Mouse (Mus musculus) limb, embryonic 12.5 days (tissue): ENCODE data around the gene Nr2f2. TPM values are rescaled to one million over a fixed set of nuclear protein-coding genes. Genes with fewer than 3 reads are reported as not detected.

Source experiments
- ATAC-seq: fragments of 200-750 bp; cut with Nextera tagmentation; 2 replicates; pipeline ENCODE4 v1.8.0; 2017; ENCODE audit warnings: low read depth, moderate TSS enrichment; ENCODE audit not compliant: insufficient number of reproducible peaks, insufficient read depth, low FRiP score, low TSS enrichment
- H3K27ac ChIP-seq: fragments of 300-500 bp; sonication (generic); 2 replicates; pipeline ENCODE4 v1.5.1; 2016; ENCODE audit warnings: mild to moderate bottlenecking, moderate library complexity
- H3K27me3 ChIP-seq: fragments of 300-500 bp; sonication (generic); 2 replicates; pipeline ENCODE4 v1.6.1; 2016; ENCODE audit warnings: mild to moderate bottlenecking, moderate library complexity
- H3K36me3 ChIP-seq: fragments of 300-500 bp; sonication (generic); 2 replicates; pipeline ENCODE4 v1.6.1; 2016; ENCODE audit warnings: mild to moderate bottlenecking, moderate library complexity
- H3K4me1 ChIP-seq: fragments of 300-500 bp; sonication (generic); replicated peaks from 2 replicates; pipeline ENCODE4 v1.6.1; 2016
- H3K4me2 ChIP-seq: fragments of 300-500 bp; sonication (generic); 2 replicates; pipeline ENCODE4 v1.6.1; 2016; ENCODE audit warnings: mild to moderate bottlenecking, moderate library complexity
- H3K4me3 ChIP-seq: fragments of 300-500 bp; sonication (generic); replicated peaks from 2 replicates; pipeline ENCODE4 v1.5.1; 2016; ENCODE audit warnings: mild to moderate bottlenecking
- H3K9ac ChIP-seq: fragments of 300-500 bp; sonication (generic); replicated peaks from 2 replicates; pipeline ENCODE4 v1.6.1; 2016; ENCODE audit warnings: mild to moderate bottlenecking, moderate library complexity
- H3K9me3 ChIP-seq: fragments of 300-500 bp; sonication (generic); 2 replicates; pipeline ENCODE4 v1.6.1; 2016; ENCODE audit warnings: mild to moderate bottlenecking, moderate library complexity
- WGBS: fragments of 180-500 bp; shearing (Covaris S2); methylation state at CpG from one replicate; pipeline ENCODE4 v1.1.7; 2016; 5-methylcytosine and 5-hydroxymethylcytosine counted together
- polyA plus RNA-seq: library from polyadenylated mRNA; unstranded; fragments of >200 nt; fragmentation: Nextera tagmentation; extraction: Ambion mirVana; gene quantifications from 2 replicates; pipeline ENCODE4 v1.2.1, GENCODE M21; 2016

The Nr2f2 gene
- polyA plus RNA-seq, 1 experiment from 2014 or later, result 71.8 TPM

- Histone ChIP-seq H3K4me1 (peaks cover 38% of the 10 kb centered on the region), H3K4me2 (peak overlapping the region; percentile 88), H3K36me3 (no peaks in the 10 kb centered on the region), H3K4me3 (peak overlapping the region; percentile 45), H3K27me3 (peaks cover 97% of the 10 kb centered on the region), H3K9ac (no peak overlapping the region), H3K9me3 (no peaks in the 10 kb centered on the region), H3K27ac (no peak overlapping the region)
- ATAC-seq, result no peak
- WGBS, result under 1% methylated on average over 19 of the region's 19 CpGs
Measured at GRCm38 (mm10) chr7:70330761-70331242, 35.7 kb downstream of the Nr2f2 start.

- no peak overlapping the region for H3K27ac ChIP-seq
- no peaks in the 10 kb centered on the region for H3K36me3 ChIP-seq
- peak overlapping the region; percentile 88 for H3K4me2 ChIP-seq
- H3K4me3 ChIP-seq, result no peak overlapping the region
- ATAC-seq, result no peak
- peaks cover 97% of the 10 kb centered on the region for H3K27me3 ChIP-seq
- no peaks in the 10 kb centered on the region for H3K9me3 ChIP-seq
- peaks cover 43% of the 10 kb centered on the region for H3K4me1 ChIP-seq
- no peak overlapping the region for H3K9ac ChIP-seq
- 3% methylated on average over 12 of the region's 12 CpGs for WGBS
Measured at GRCm38 (mm10) chr7:70330207-70330562, 36.4 kb downstream of the Nr2f2 start.

GRCm38 (mm10) chr7:70329521-70330206 is 36.9 kb downstream of the Nr2f2 start:
- Histone ChIP-seq H3K4me3 (no peak overlapping the region), H3K9ac (no peak overlapping the region), H3K36me3 (no peaks in the 10 kb centered on the region), H3K4me2 (no peak overlapping the region), H3K4me1 (peaks cover 42% of the 10 kb centered on the region), H3K9me3 (no peaks in the 10 kb centered on the region), H3K27me3 (peaks cover 95% of the 10 kb centered on the region), H3K27ac (no peak overlapping the region)
- no peak for ATAC-seq
- whole genome bisulfite sequencing, result 4% methylated on average over 19 of the region's 19 CpGs

- Histone ChIP-seq H3K9me3 (no peaks in the 10 kb centered on the region), H3K36me3 (no peaks in the 10 kb centered on the region), H3K27me3 (peaks cover 95% of the 10 kb centered on the region), H3K27ac (no peak overlapping the region), H3K4me2 (no peak overlapping the region), H3K4me3 (no peak overlapping the region), H3K4me1 (peaks cover 45% of the 10 kb centered on the region), H3K9ac (no peak overlapping the region)
- ATAC-seq, result no peak
- WGBS, result 5% methylated on average over 6 of the region's 6 CpGs
Measured at GRCm38 (mm10) chr7:70329037-70329516, 37.5 kb downstream of the Nr2f2 start.

GRCm38 (mm10) chr7:70328206-70329036 is 38.1 kb downstream of the Nr2f2 start:
- WGBS, result 4% methylated on average over 10 of the region's 10 CpGs
- no peaks in the 10 kb centered on the region for H3K36me3 ChIP-seq
- no peak overlapping the region for H3K4me3 ChIP-seq
- H3K9me3 ChIP-seq, result no peaks in the 10 kb centered on the region
- H3K27me3 ChIP-seq, result peaks cover 95% of the 10 kb centered on the region
- no peak for ATAC-seq
- H3K27ac ChIP-seq, result no peak overlapping the region
- H3K4me2 ChIP-seq, result no peak overlapping the region
- H3K4me1 ChIP-seq, result peaks cover 47% of the 10 kb centered on the region
- H3K9ac ChIP-seq, result no peak overlapping the region

- Histone ChIP-seq H3K4me2 (no peak overlapping the region), H3K36me3 (no peaks in the 10 kb centered on the region), H3K9me3 (no peaks in the 10 kb centered on the region), H3K27me3 (peaks cover 95% of the 10 kb centered on the region), H3K9ac (no peak overlapping the region), H3K4me3 (no peak overlapping the region), H3K4me1 (peaks cover 42% of the 10 kb centered on the region), H3K27ac (no peak overlapping the region)
- 6% methylated on average over 2 of the region's 2 CpGs for WGBS
- no peak for ATAC-seq
Measured at GRCm38 (mm10) chr7:70327191-70327590, 39.3 kb downstream of the Nr2f2 start.

- H3K27me3 ChIP-seq, result peaks cover 95% of the 10 kb centered on the region
- WGBS, result under 1% methylated on average over 21 of the region's 21 CpGs
- 0 out of 2 replicates have a peak overlapping the region, but pooled peaks have one; percentile 7 for H3K4me3 ChIP-seq
Measured at GRCm38 (mm10) chr7:70326176-70327035, 40.1 kb downstream of the Nr2f2 start.

GRCm38 (mm10) chr7:70325381-70325780 is 41.2 kb downstream of the Nr2f2 start:
- ATAC-seq, result 0 out of 2 replicates have a peak, but pooled peaks have one; percentile 37
- WGBS, result under 1% methylated on average over 18 of the region's 18 CpGs
- Histone ChIP-seq H3K27me3 (peaks cover 87% of the 10 kb centered on the region), H3K9ac (no peak overlapping the region), H3K4me3 (peak overlapping the region; percentile 7; the same call in 1 of the 2 replicates), H3K27ac (no peak overlapping the region), H3K36me3 (no peaks in the 10 kb centered on the region), H3K4me1 (peaks cover 24% of the 10 kb centered on the region), H3K9me3 (no peaks in the 10 kb centered on the region), H3K4me2 (peak overlapping the region; percentile 27)

More at GRCm38 (mm10) chr7:70326176-70327035, 40.1 kb downstream of the Nr2f2 start:
- peaks cover 35% of the 10 kb centered on the region for H3K4me1 ChIP-seq
- H3K9ac ChIP-seq, result no peak overlapping the region
- H3K9me3 ChIP-seq, result no peaks in the 10 kb centered on the region
- 0 out of 2 replicates have a peak overlapping the region, but pooled peaks have one; percentile 27 for H3K4me2 ChIP-seq
- ATAC-seq, result no peak
- H3K27ac ChIP-seq, result no peak overlapping the region
- no peaks in the 10 kb centered on the region for H3K36me3 ChIP-seq

- Histone ChIP-seq H3K9me3 (no peaks in the 10 kb centered on the region), H3K4me3 (no peak overlapping the region), H3K36me3 (no peaks in the 10 kb centered on the region), H3K4me2 (no peak overlapping the region), H3K27me3 (peaks cover 78% of the 10 kb centered on the region), H3K9ac (no peak overlapping the region), H3K4me1 (peaks cover 21% of the 10 kb centered on the region), H3K27ac (no peak overlapping the region)
- 7% methylated on average over 5 of the region's 5 CpGs for WGBS
- no peak for ATAC-seq
Measured at GRCm38 (mm10) chr7:70324541-70324940, 42.0 kb downstream of the Nr2f2 start.

- WGBS, result 4% methylated on average over 9 of the region's 9 CpGs
Measured at GRCm38 (mm10) chr7:70324041-70324440, 42.5 kb downstream of the Nr2f2 start.

More at GRCm38 (mm10) chr7:70324041-70324440, 42.5 kb downstream of the Nr2f2 start:
- Histone ChIP-seq H3K9ac (no peak overlapping the region), H3K4me2 (no peak overlapping the region), H3K4me1 (peaks cover 21% of the 10 kb centered on the region), H3K36me3 (no peaks in the 10 kb centered on the region), H3K27ac (no peak overlapping the region), H3K4me3 (no peak overlapping the region), H3K9me3 (no peaks in the 10 kb centered on the region), H3K27me3 (peaks cover 73% of the 10 kb centered on the region)
- ATAC-seq, result no peak
